Mouse (Mus musculus) C2C12 (cell line): ENCODE results near the gene Gm28038.

Experiments
- CEBPB ChIP-seq: IDR thresholded peaks from one replicate; pipeline ENCODE4 v1.6.1; 2011; ENCODE audit warnings: low read depth, mild to moderate bottlenecking, control low read depth, moderate library complexity
- CTCF ChIP-seq: IDR thresholded peaks from one replicate; pipeline ENCODE4 v1.5.1; 2011; ENCODE audit not compliant: control insufficient read depth, insufficient read depth, insufficient read length
- FOSL1 ChIP-seq: IDR thresholded peaks from one replicate; pipeline ENCODE4 v1.8.0; 2011; ENCODE audit warnings: mild to moderate bottlenecking, low read length; ENCODE audit not compliant: poor library complexity, insufficient read depth, severe bottlenecking
- MAX ChIP-seq: IDR thresholded peaks from one replicate; pipeline ENCODE4 v1.6.1; 2011; ENCODE audit warnings: mild to moderate bottlenecking, control low read depth
- MYOD1 ChIP-seq: IDR thresholded peaks from one replicate; pipeline ENCODE4 v1.6.1; 2011; ENCODE audit warnings: low read depth; ENCODE audit not compliant: control insufficient read depth, insufficient read length
- MYOG ChIP-seq: IDR thresholded peaks from one replicate; pipeline ENCODE4 v1.6.1; 2011; ENCODE audit not compliant: control insufficient read depth, insufficient read length; ENCODE audit errors: extremely low read depth
- USF1 ChIP-seq: IDR thresholded peaks from one replicate; pipeline ENCODE4 v1.6.1; 2011; ENCODE audit warnings: low read depth, mild to moderate bottlenecking, control low read depth, moderate library complexity

- no peak for TF ChIP-seq CTCF
- no peak for TF ChIP-seq MAX
- no peak for TF ChIP-seq FOSL1
- no peak for TF ChIP-seq USF1
- no peak for TF ChIP-seq MYOD1
- TF ChIP-seq MYOG, result no peak
- TF ChIP-seq CEBPB, result no peak
These were observed 42.3 kb downstream of the Gm28038 start for GRCm38 (mm10) chr2:30323111-30323510.
